Mouse (Mus musculus): ENCODE measurements at regions not wholly inside any gene's neighbourhood (a gene's known extent, or its start where the extent isn't known, plus 50 kb on each side); places are given as distances from the start of the nearest gene placed in this dataset.
A peak's percentile ranks its signal among the peaks of the same experiment; 100 is the strongest.

DNA sequence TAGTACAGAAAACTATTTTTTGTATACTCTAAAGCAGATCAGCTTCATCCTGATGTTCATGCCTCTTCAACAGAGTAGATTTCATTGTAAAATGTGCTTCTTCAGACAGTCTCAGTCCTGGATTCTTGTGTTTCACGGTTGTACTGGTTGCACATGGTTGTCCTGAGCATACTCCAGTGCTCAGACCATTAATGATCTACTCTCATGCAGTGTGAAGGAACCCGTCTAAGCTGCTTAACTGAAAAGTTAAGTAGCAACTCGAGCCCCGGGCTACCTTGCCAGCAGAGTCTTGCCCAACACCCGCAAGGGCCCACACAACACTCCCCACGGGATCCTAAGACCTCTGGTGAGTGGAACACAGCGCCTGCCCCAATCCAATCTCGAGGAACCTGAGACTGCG is 380.3 kb upstream of the Fbxo33 start:
- no peak for DNase-seq (ENCODE audit: low read depth, low spot score)

GRCm38 (mm10) chr12:59589354-59589753 is 369.8 kb upstream of the Fbxo33 start:
- no peak for DNase-seq (ENCODE audit: low read depth, low spot score)

GRCm38 (mm10) chr12:59582587-59582986 is 363.1 kb upstream of the Fbxo33 start:
- no peak for DNase-seq (ENCODE audit: low read depth, low spot score)

- no peak for DNase-seq (ENCODE audit: low read depth, low spot score)
Observed at GRCm38 (mm10) chr12:59579694-59580093, 360.2 kb upstream of the Fbxo33 start.

GRCm38 (mm10) chr12:59563960-59564359 is 344.4 kb upstream of the Fbxo33 start:
- DNase-seq (ENCODE audit: low read depth, low spot score), result no peak

- no peak for DNase-seq (ENCODE audit: low read depth, low spot score)
Observed at GRCm38 (mm10) chr12:59539788-59540187, 320.3 kb upstream of the Fbxo33 start.

DNA sequence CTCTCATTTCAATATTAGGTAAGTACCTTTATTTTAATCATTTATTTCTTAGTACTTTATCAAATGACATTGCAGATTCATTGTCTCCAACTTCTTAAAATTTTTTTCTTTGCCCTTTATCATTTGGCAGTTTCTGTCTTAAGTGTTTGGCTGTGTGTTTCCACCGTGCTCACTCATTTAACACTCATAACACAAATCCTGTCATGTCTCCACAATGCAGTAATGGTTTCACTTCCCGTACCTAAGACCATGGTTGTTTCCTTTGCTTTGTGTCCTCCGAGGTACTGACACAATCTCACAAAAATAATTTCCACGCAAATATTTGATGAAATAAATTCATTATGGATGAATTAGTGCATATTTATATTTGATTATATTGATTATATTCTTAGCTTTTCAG is 311.0 kb upstream of the Fbxo33 start:
- no peak for DNase-seq (ENCODE audit: low read depth, low spot score)

DNA sequence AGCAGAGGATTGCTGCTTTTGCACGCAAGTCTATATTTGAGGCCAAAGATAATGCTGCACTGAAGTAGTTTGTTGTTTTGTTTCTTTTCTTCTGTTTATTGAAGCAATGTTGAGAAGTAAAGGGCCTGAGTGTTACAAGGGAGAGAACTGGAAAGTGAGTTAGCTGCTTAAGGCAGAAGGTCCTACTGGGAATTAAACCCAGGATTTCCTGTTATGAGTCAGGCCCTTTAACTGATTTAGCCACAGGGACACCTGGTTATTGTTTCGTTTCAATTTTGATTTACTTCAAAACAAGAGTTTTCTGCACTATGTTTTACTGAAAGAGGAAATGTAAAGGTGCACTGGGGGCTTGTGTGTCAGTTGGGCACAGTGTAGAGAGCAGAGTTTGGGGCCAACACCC is 303.8 kb upstream of the Fbxo33 start:
- DNase-seq (ENCODE audit: low read depth, low spot score), result no peak

GRCm38 (mm10) chr12:59521946-59522345 is 302.4 kb upstream of the Fbxo33 start:
- DNase-seq (ENCODE audit: low read depth, low spot score), result no peak

DNA sequence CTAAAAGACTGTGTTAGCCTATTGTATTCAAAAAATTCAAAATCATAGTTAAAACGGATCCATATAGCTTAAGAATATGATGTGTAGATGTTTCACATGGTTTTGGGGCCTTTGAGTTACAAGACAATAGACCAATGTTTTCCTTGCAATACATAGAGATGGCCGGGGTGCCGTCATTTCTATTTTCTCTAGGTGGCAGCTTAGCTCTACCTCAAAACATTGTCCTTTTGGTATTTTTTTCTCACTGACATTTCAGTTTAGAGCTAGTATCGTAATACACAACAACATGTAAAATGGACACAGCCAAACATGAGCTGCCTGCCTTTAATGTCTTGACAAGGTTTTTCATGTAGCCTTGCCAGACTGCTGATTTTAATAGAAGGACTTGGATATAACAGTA is 290.3 kb upstream of the Fbxo33 start:
- no peak for DNase-seq (ENCODE audit: low read depth, low spot score)

- no peak for DNase-seq (ENCODE audit: low read depth, low spot score)
Observed at GRCm38 (mm10) chr12:59509175-59509574, 289.6 kb upstream of the Fbxo33 start.

GRCm38 (mm10) chr12:59507431-59507830 is 287.9 kb upstream of the Fbxo33 start:
- DNase-seq (ENCODE audit: low read depth, low spot score), result peak; percentile 29

DNA sequence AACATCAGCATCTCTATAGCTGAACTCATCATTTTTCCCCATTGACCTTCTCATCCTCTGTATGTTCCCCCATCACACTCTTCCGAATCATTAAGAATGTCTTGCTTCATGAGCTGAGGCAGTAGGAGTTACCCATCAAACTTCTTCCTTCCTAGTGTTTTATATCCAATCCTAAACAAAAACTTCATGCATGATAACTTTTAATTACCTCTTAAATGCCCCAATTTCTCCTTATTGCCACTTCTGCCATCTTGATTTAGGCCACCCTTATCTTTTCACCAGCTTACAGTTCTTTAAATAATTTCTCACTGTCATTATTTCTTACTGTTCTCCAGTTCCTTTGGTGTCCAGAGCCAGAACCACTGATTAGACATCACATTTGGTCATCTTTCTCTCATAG is 277.9 kb upstream of the Fbxo33 start:
- no peak for DNase-seq (ENCODE audit: low read depth, low spot score)

DNA sequence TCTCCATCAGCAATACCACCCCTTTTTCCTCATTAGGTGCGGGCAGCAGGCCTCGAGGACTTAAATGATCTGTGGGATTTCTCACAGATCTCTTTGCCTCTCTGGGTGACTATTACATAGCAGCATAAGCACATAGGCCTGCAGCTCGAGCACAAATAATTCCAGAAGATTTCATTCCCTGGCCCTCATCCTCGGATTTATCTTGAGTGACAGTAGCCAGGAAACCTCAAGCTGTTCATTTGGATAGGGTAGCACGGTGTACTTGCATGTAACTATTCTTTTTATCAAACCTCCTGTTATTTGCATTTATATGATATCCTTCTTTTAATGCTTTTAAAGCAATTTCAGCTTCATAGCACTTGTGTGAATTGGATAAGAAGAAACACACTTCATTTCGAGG is 268.5 kb upstream of the Fbxo33 start:
- DNase-seq (ENCODE audit: low read depth, low spot score), result no peak

DNA sequence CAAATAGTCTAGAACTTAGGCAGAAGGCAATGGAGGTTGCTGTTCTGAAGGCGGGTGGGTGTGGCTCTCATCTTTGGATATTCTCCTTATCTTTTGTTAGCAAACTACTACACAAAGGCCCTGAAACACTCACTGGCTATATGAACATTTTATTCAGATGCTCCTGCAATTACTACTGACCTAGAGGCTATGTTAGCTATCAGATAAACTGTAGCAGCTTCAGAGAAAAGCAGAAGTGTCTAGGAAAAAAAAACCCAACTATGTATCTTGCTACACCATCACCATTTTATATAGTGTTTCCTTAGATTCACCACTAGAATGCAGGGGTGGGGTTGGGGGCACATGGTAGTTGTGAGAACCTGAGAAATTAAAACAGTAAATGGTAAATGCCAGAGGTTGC is 268.0 kb upstream of the Fbxo33 start:
- no peak for DNase-seq (ENCODE audit: low read depth, low spot score)

- no peak for DNase-seq (ENCODE audit: low read depth, low spot score)
Observed at GRCm38 (mm10) chr12:59460997-59461961, 241.8 kb upstream of the Fbxo33 start.

- DNase-seq (ENCODE audit: low read depth, low spot score), result no peak
Observed at GRCm38 (mm10) chr12:59456175-59456851, 236.8 kb upstream of the Fbxo33 start.

DNA sequence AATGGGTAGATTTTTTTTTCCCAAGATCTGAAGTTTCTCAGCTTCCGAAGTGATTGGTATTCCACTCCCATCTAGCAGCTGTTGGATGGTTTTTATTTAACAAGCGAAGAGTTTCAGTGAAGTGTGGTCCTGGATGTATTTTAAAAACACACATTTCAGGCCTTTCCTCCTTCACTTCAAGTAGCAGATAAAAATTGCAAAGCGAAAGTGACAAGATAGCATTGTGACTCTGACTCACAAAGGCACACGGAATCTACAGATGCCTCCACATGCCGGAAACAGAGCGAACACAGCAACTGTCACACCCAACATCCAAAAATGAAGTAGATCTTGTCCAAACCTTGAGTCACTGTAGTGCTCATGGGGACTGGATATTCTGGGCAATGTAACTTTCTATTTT is 195.5 kb upstream of the Fbxo33 start:
- DNase-seq (ENCODE audit: low read depth, low spot score), result no peak

GRCm38 (mm10) chr12:59411491-59411890 is 192.0 kb upstream of the Fbxo33 start:
- no peak for DNase-seq (ENCODE audit: low read depth, low spot score)

DNA sequence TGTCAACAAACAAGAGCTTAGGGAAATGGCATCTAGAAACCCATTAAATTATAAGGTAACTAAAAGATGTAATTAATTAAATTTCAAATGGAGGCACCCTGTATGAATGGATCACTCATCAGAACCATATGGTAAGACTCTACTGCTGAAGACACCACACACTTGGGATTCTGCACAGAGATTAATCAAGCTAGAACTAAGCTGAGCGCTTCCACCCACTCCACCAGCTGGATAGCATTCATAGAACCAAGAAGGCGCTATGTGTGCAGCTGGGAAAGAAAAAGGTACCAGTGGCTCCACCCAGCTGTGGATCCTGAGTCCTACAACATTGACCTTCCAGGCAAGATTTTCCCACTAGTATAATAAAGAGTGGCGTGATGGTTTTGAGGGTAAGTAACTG is 171.6 kb upstream of the Fbxo33 start:
- no peak for DNase-seq (ENCODE audit: low read depth, low spot score)

- DNase-seq (ENCODE audit: low read depth, low spot score), result peak; percentile 1
Observed at GRCm38 (mm10) chr12:59382812-59383211, 163.3 kb upstream of the Fbxo33 start.

DNA sequence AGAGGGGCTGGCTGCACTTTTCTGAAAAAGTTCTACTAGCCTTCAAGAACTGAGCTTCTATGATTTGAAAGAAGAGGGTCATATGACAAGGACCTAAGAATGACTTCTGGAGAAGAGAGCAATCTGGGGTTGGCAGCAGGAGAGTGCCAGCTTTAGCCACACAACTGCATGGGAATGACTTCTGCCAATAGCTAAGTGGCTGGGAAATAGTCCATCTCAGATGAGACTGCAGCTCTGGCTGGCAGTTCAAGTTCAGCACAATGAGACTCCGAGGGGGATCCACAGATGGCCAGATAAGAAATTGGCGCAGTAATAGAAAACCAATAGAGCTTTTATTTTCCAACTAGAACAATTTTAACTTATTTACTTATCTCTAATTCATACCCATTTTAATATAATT is 122.1 kb upstream of the Fbxo33 start:
- no peak for DNase-seq (ENCODE audit: low read depth, low spot score)

GRCm38 (mm10) chr12:59330753-59331152 is 111.2 kb upstream of the Fbxo33 start:
- no peak for DNase-seq (ENCODE audit: low read depth, low spot score)
